Comparison of ENCODE assay signal across 15 mouse cellular contexts in genomic region chr4:136419386-136419785, GRCm38 (mm10). TPM values are rescaled to one million over a fixed set of nuclear protein-coding genes. Genes with fewer than 3 reads are reported as not detected.
"Had no signal": no experiment of that assay in that cellular context is flagged by ENCODE, and none has a peak within 500 bp of the region (broad histone marks: within the 10 kb centered on the region; RNA-seq: fewer than 3 reads in every experiment).

No protein-coding gene starts in this region.

- H3K9me3 ChIP-seq: liver, embryonic 13.5 days; neural tube, embryonic 13.5 days; stomach, embryonic 15.5 days had no signal

- H3K4me3 ChIP-seq: liver, embryonic 13.5 days; neural tube, embryonic 13.5 days; stomach, embryonic 15.5 days had no signal

- H3K9ac ChIP-seq: liver, embryonic 13.5 days; neural tube, embryonic 13.5 days; stomach, embryonic 15.5 days had no signal

- H3K36me3 ChIP-seq: liver, embryonic 13.5 days; neural tube, embryonic 13.5 days; stomach, embryonic 15.5 days had no signal

- ATAC-seq: intestine, postnatal 0 days had no signal

- H3K4me2 ChIP-seq: liver, embryonic 13.5 days; neural tube, embryonic 13.5 days; stomach, embryonic 15.5 days had no signal

- H3K27ac ChIP-seq: liver, embryonic 13.5 days; macrophage; neural tube, embryonic 13.5 days; stomach, embryonic 15.5 days had no signal

- DNase-seq: left cerebral cortex, postnatal 4 days; liver, embryonic 13.5 days; lung, adult 2 months; right cerebral cortex, adult 18-20 months; right cerebral cortex, postnatal 14 days; spleen, adult 18-20 months; thymus, postnatal 25 days had no signal

RNA-seq across cellular contexts. Expression of gene Htr1d, which starts 3.9 kb away (rescaled TPM):
- polyA plus RNA-seq: kidney, adult 2 months; liver, embryonic 13.5 days; liver, embryonic 16.5 days; lung, adult 2 months; lung, embryonic 16.5 days; macrophage; thymus, postnatal 0 days had no signal

RNA-seq across cellular contexts. Expression of gene 6030445D17Rik, which starts 42.7 kb away (rescaled TPM):
- polyA plus RNA-seq: liver, embryonic 13.5 days; macrophage had no signal
